Mouse (Mus musculus) erythroblast, adult 5-6 weeks (primary cell): ENCODE results near the gene Rad54l2. TPM values are rescaled to one million over a fixed set of nuclear protein-coding genes. Genes with fewer than 3 reads are reported as not detected.

Source experiments
- ATAC-seq: replicated peaks from 2 replicates; pipeline ENCODE4 v1.8.0; 2016; ENCODE audit warnings: moderate number of reproducible peaks, mild to moderate bottlenecking, moderate TSS enrichment, inconsistent platforms; ENCODE audit not compliant: poor library complexity, low FRiP score, severe bottlenecking
- total RNA-seq, 2 experiments: library from RNA; stranded (forward) in 1 of 2; stranded (reverse) in 1 of 2; fragments of 150-400 nt in 1 of 2; fragments of 200-764, 138-1000 nt in 1 of 2; gene quantifications; 2 replicates each; pipeline versions ENCODE4 v1.2.3 to v1.2.4; 2015 to 2017; ENCODE audit warnings: low replicate concordance in 2 of 2

Gene Rad54l2
- total RNA-seq, 2 experiments from 2014 or later: 2.1 to 2.9 TPM

- no peak for ATAC-seq
Observed at GRCm38 (mm10) chr9:106684093-106684872, 104.7 kb downstream of the Rad54l2 start.

- no peak for ATAC-seq
Observed at GRCm38 (mm10) chr9:106681026-106681425, 108.0 kb downstream of the Rad54l2 start.

GRCm38 (mm10) chr9:106678242-106678641 is 110.8 kb downstream of the Rad54l2 start:
- ATAC-seq: no peak

- no peak for ATAC-seq
Observed at GRCm38 (mm10) chr9:106677702-106678101, 111.3 kb downstream of the Rad54l2 start.

- ATAC-seq: no peak
Observed at GRCm38 (mm10) chr9:106676571-106676970, 112.4 kb downstream of the Rad54l2 start.

GRCm38 (mm10) chr9:106675965-106676364 is 113.0 kb downstream of the Rad54l2 start:
- ATAC-seq: no peak

GRCm38 (mm10) chr9:106675480-106675879 is 113.5 kb downstream of the Rad54l2 start:
- peak; percentile 69 for ATAC-seq

GRCm38 (mm10) chr9:106673860-106674259 is 115.1 kb downstream of the Rad54l2 start:
- ATAC-seq: no peak

GRCm38 (mm10) chr9:106664856-106665255 is 124.1 kb downstream of the Rad54l2 start:
- no peak for ATAC-seq

- ATAC-seq: no peak
Observed at GRCm38 (mm10) chr9:106664433-106664832, 124.6 kb downstream of the Rad54l2 start.

- ATAC-seq: no peak
Observed at GRCm38 (mm10) chr9:106663200-106663599, 125.8 kb downstream of the Rad54l2 start.

GRCm38 (mm10) chr9:106659935-106660334 is 129.1 kb downstream of the Rad54l2 start:
- ATAC-seq: no peak

GRCm38 (mm10) chr9:106659441-106659840 is 129.6 kb downstream of the Rad54l2 start:
- no peak for ATAC-seq

GRCm38 (mm10) chr9:106657592-106657991 is 131.4 kb downstream of the Rad54l2 start:
- no peak for ATAC-seq

- no peak for ATAC-seq
Observed at GRCm38 (mm10) chr9:106656820-106657219, 132.2 kb downstream of the Rad54l2 start.

GRCm38 (mm10) chr9:106655884-106656720 is 132.9 kb downstream of the Rad54l2 start, which contains the start of gene Grm2:
TSS of gene Grm2 (minus strand) at chr9:106656082.
- no peak for ATAC-seq

- no peak for ATAC-seq
Observed at GRCm38 (mm10) chr9:106652720-106653119, 136.3 kb downstream of the Rad54l2 start.

- ATAC-seq: no peak
Observed at GRCm38 (mm10) chr9:106647226-106647625, 141.8 kb downstream of the Rad54l2 start.

GRCm38 (mm10) chr9:106645684-106646271 is 143.2 kb downstream of the Rad54l2 start:
- no peak for ATAC-seq

GRCm38 (mm10) chr9:106643787-106644186 is 145.2 kb downstream of the Rad54l2 start:
- ATAC-seq: no peak
